Mouse (Mus musculus): ENCODE measurements around the gene Plekhb1. TPM values are rescaled to one million over a fixed set of nuclear protein-coding genes. Genes with fewer than 3 reads are reported as not detected.

Gene Plekhb1
- total RNA-seq, 1 experiment from 2014 or later = 0.37 TPM

DNA sequence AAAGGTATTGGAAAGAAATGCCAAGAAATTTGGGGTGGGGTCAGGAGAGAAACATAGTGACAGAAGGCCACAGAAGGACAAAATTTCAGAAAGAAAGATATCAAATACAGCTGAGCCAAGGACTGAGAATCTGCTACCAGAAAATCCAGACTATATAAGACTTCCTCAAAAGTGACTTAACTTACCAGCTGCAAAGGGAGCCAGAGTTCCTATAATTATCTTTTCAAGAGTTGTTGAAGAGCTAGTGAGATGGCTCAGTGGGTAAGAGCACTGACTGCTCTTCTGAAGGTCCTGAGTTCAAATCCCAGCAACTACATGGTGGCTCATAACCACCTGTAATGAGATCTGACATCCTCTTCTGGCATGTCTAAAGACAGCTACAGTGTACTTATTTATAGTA lies 68.9 kb downstream of the Plekhb1 start:
- no peak for ATAC-seq (replicated peaks; ENCODE audit: low read depth, poor library complexity, severe bottlenecking)

Other genes with a start within 250 kb of the Plekhb1 start
- not detected in 2 replicates for gene Ucp3, start 189.4 kb downstream of the Plekhb1 start, total RNA-seq (2017)
- gene Ucp2, start 169.1 kb downstream of the Plekhb1 start, total RNA-seq (2017) = 101 and 132 TPM in 2 replicates
- gene Dnajb13, start 147.5 kb downstream of the Plekhb1 start, total RNA-seq (2017) = 0.37 TPM in 1 of 2 replicates, not detected in the other
- 11.0 and 22.6 TPM in 2 replicates for gene Coa4, start 125.3 kb downstream of the Plekhb1 start, total RNA-seq (2017)
- 53.2 and 58.1 TPM in 2 replicates for gene Rab6a, start 55.0 kb downstream of the Plekhb1 start, total RNA-seq (2017)
- gene Mrpl48, start 54.1 kb downstream of the Plekhb1 start, total RNA-seq (2017) = 70.3 and 84.2 TPM in 2 replicates
- gene Fam168a, start 44.2 kb upstream of the Plekhb1 start, total RNA-seq (2017) = 12.2 and 17.0 TPM in 2 replicates
- 5.5 and 18.3 TPM in 2 replicates for gene Relt, start 201.0 kb upstream of the Plekhb1 start, total RNA-seq (2017)